Mouse (Mus musculus) adrenal gland, postnatal 25 days (tissue): Measurements from ENCODE around the gene Dop1b. TPM values are rescaled to one million over a fixed set of nuclear protein-coding genes. Genes with fewer than 3 reads are reported as not detected.
"Not testable (repeated sequence)": the region's sequence is repeated elsewhere in the genome, so short reads cannot be mapped to it uniquely, and the experiment has no call there.

Source experiments
- DNase-seq: peaks from one replicate; pipeline ENCODE4 v3.0.0; 2021; ENCODE audit warnings: mixed read lengths
- total RNA-seq: library from RNA; stranded (reverse); gene quantifications from 2 replicates; pipeline ENCODE4 v1.2.3, GENCODE M21; 2021

Dop1b gene
- total RNA-seq, 1 experiment from 2014 or later = 21.3 TPM

- DNase-seq = no peak
These were observed 44.9 kb downstream of the Dop1b start for GRCm38 (mm10) chr16:93756622-93757021.

DNA sequence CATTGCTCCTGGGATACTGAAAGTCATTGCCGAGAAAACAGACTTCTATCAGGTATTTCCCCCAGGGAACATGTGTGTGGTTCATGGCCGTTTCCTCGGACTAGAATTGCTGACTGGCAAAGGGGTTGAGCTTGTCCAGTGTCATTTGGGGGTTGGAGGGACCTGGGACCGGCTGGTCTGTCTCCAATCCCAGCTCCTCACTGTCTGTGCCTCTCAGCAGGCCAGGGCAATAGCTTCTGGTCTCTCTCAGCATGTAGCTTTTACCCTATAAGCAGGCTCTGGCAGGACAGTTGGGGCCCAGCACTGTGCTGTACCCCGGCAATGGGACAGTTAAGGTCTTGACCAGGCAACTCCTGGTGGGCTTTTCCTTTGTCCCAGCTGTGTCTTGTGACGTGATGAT is 51.7 kb downstream of the Dop1b start:
- DNase-seq = no peak

GRCm38 (mm10) chr16:93764597-93764996 is 52.9 kb downstream of the Dop1b start:
- no peak for DNase-seq

- peak; percentile 41 for DNase-seq
These were observed 55.3 kb downstream of the Dop1b start for GRCm38 (mm10) chr16:93766956-93767355.

GRCm38 (mm10) chr16:93767548-93767947 is 55.8 kb downstream of the Dop1b start:
- no peak for DNase-seq

DNA sequence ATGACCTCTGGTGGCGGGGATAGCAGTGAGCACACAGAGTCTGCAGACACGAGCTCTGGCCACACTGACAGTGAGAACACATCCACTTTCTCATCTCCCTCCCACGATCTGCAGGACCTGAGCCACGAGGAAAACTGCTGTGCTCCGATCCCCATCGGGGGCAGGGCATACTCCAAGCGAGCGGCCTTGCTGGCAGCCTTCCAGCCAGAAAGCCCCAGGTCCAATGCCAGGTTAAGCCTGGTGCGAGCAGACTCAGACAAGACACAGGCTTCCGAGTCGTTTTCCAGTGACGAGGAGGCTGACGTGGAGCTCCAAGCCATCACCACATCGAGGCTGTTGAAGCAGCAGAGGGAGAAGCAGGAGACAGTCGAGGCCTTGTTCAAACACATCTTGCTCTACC is 57.9 kb downstream of the Dop1b start:
- DNase-seq = no peak

DNA sequence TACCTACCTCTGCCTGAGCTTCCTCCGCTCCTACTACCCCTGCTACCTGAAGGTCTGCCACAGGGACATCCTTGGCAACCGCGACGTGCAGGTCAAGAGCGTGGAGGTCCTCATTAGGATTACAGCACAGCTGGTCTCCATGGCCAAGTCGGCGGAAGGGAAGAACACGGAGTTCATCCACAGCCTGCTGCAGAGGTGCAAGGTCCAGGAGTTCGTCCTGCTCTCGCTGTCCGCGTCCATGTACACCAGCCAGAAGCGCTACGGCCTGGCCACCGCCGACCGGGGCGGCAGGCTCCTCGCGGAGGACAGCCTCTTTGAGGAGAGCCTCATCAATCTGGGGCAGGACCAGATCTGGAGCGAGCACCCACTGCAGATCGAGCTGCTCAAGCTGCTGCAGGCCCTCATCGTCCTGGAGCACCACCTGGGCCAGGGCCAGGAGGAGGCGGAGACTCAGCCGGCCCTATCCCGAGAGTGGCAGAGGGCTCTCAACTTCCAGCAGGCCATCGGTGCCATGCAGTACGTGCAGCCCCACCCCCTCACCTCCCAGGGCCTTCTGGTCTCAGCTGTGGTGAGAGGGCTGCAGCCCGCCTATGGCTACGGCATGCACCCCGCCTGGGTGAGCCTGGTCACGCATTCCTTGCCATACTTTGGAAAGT is 58.7 kb downstream of the Dop1b start:
- DNase-seq = no peak

DNA sequence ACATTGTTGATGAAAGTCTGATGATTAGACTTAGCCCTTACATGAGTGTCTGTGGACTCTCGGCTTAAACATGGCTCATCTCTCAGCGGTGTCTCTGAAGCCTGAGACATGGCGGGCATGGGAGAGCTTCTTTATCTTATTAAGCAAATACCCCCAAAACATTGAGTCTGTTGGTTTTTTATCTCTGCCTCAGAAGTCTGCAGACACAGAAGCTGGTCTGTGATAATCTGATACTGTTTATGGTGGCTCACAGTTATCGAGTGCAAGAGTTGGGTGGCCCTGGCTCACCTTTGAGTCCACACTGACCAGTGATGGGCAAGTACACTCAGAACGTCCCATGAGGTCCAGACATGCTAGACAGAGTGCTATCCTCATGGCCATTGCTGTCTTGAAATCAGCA is 63.0 kb downstream of the Dop1b start:
- DNase-seq = no peak

DNA sequence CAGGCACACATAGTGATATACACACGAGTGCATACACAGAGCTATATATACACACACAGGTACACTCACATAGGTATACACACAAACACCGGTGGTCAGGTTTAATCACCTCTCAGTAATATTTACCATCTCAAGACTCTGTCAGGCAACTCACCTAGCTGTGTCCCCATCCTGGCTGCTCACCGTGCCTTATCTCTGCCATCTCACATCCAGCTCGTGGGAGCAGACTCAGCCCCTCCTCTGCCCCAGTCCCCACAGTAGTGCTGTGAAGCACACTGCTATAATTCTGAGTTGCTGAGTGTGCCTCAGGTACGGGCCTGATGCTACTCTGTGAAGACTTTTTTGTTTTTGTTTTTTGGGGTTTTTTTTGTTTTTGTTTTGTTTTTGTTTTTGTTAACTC is 64.8 kb downstream of the Dop1b start:
- no peak for DNase-seq

DNA sequence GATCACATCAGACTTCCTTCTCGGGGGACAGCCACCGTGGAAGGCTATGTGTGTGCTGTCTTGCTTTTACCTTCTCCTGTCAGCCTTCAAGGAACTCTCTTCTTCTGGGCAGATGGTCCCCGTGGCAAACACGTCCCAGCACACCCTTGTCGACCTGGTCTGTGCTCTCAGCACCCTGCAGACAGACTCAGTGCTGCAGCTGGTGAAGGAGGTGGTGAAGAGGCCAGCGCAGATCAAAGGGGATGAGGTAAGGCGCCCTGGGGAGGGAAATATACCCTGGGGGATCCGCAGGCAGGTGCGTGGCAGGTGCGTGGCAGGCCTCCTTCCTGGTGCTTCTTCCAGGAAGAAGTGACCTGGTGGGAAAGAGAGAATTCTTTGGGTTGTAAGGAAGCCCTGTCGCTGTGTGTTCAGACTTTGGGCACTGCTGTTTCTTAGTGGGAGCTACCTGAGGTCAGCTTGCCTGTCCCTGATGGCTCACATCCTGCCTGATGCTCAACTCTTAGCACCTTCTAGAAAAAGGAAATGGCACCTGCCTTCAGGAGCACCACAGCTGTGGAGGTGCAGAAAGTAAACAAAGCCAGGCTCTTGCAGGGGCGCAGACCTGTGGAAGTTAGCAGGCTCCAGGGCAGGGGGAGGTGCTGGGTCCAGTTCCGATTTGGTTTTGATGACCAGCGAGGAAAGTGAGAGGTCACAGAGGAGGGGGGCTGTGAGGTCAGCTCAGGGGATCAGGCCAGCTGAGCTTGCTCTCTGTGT is 65.7 kb downstream of the Dop1b start:
- no peak for DNase-seq

DNA sequence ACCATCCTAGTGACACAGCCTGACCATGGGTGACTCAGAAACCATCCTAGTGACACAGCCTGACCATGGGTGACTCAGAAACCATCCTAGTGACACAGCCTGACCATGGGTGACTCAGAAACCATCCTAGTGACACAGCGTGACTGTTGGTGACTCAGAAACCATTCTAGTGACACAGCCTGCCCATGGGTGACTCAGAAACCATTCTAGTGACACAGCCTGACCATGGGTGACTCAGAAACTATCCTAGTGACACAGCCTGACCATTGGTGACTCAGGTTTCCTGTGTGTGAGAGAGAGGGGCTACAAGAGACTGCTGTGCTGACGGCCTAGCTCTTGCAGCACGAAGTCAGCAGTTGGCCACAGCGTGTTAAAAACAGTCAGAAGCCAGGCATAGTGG is 66.7 kb downstream of the Dop1b start:
- DNase-seq = not testable (repeated sequence)

DNA sequence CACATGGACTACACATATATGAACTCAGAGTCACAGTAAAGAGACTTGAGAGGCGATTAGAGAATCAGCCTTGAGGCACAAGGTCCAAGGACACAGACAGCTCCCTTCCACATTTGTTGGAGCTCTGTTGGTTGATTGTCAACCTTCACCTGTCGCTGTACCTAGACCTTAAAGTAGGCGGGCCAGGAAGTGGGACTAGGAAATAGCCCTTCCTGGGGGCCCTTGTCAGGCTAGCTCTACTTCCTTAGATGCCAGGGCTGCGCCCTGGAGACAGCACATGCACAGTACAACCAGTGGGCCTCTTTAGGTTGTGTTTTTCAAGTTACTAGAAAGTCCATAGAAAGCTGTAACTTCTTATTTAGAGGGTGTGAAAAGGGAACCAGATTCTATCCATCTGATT is 67.8 kb downstream of the Dop1b start:
- no peak for DNase-seq

- no peak for DNase-seq
These were observed 69.2 kb downstream of the Dop1b start for GRCm38 (mm10) chr16:93780660-93781479.

GRCm38 (mm10) chr16:93784175-93784574 is 72.5 kb downstream of the Dop1b start:
- no peak for DNase-seq

GRCm38 (mm10) chr16:93785805-93786204 is 74.1 kb downstream of the Dop1b start:
- peak; percentile 62 for DNase-seq

DNA sequence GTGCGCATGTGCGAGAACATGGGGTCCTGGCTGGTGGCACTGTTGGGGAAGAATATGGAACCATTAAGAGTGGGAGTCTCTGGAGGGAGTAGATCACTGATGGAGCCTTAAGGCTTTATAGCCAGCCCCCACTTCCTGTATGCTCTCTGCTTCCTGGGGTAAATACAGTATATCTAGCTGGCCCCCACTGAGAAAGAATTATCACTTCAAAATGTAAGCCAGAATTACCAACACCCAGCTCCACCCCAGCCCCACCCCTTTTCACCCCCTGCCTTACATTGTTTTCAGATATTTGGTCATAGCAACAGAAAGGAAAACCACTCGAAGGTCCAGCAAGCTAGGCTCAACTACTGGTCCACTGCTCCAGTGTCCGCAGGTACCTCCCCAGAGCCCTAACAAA is 76.7 kb downstream of the Dop1b start:
- DNase-seq = no peak

- DNase-seq = no peak
These were observed 77.2 kb downstream of the Dop1b start for GRCm38 (mm10) chr16:93788881-93789280.

GRCm38 (mm10) chr16:93789971-93790755 is 78.5 kb downstream of the Dop1b start:
- DNase-seq = no peak

DNA sequence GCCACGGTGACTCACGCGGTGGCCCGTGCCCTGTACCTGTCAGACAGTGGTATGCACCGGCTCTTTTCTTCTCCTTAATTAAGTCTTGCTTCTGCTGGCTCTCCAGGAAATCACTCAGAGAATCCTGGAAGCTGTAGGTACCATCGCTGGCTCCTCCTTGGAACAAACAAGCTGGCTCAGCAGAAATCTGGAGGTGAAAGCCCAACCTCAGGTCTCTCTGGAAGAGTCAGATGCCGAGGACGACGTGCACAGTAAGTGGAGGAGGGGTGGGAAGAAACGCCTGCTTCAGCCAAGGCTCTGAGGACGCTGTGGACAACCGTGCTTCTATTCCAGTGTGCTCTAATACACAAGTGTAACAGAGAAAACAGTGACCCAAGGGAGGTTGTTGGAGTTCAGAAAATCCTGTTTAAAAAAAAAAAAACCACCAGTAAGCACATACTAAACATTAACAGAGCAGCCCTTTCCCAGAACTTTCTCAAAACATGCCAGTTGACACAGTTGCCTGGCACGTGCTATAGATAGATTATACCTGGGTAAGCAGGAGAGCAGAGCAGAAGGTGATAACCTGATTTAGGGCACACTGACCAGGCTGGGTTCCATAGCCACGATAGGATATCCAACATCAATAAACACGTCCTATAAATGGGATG is 81.4 kb downstream of the Dop1b start:
- DNase-seq = no peak

GRCm38 (mm10) chr16:93794845-93795244 is 83.1 kb downstream of the Dop1b start:
- DNase-seq = no peak

DNA sequence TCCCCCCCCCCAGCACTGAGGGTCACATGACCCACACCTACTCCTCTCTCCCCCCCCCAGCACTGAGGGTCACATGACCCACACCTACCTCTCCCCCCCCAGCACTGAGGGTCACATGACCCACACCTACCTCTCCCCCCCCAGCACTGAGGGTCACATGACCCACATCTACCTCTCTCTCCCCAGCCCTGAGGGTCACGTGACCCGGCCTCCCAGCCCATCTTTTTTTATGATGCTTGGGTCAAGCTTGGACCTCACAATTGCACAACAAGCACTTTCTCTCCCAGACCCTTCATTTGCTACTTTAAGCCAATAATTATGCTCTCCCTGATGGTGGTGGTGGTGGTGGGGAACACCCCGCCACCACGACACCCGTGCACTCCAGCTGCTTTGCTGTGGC is 83.7 kb downstream of the Dop1b start:
- no peak for DNase-seq
